Mouse (Mus musculus) liver, postnatal 0 days (tissue): ENCODE measurements around the gene Col4a2. TPM values are rescaled to one million over a fixed set of nuclear protein-coding genes. Genes with fewer than 3 reads are reported as not detected.

ENCODE experiments used
- ATAC-seq: fragments of 200-750 bp; cut with Nextera tagmentation; 2 replicates; pipeline ENCODE4 v1.8.0; 2017; ENCODE audit warnings: mild to moderate bottlenecking, moderate library complexity
- DNase-seq: peaks from one replicate; pipeline ENCODE4 v3.0.0-alpha.2; 2016
- H3K27ac ChIP-seq: fragments of 300-500 bp; sonication (generic); 2 replicates; pipeline ENCODE4 v1.5.1; 2014; ENCODE audit warnings: antibody characterized with exemption, moderate library complexity, mild to moderate bottlenecking, low read depth
- H3K27me3 ChIP-seq: fragments of 300-500 bp; sonication (generic); 2 replicates; pipeline ENCODE4 v1.6.1; 2014; ENCODE audit warnings: low read length, control low read depth, mixed read lengths; ENCODE audit not compliant: insufficient read depth
- H3K36me3 ChIP-seq: fragments of 300-500 bp; sonication (generic); replicated peaks from 2 replicates; pipeline ENCODE4 v1.6.1; 2014; ENCODE audit warnings: mild to moderate bottlenecking, control low read depth, low read length, moderate library complexity, mixed read lengths; ENCODE audit not compliant: insufficient read depth
- H3K4me1 ChIP-seq: fragments of 300-500 bp; sonication (generic); 2 replicates; pipeline ENCODE4 v1.6.1; 2014; ENCODE audit warnings: antibody characterized with exemption, mild to moderate bottlenecking, control low read depth; ENCODE audit not compliant: insufficient read depth
- H3K4me2 ChIP-seq: fragments of 300-500 bp; sonication (generic); 2 replicates; pipeline ENCODE4 v1.6.1; 2014; ENCODE audit warnings: low read depth, mild to moderate bottlenecking, low read length, moderate library complexity, mixed read lengths
- H3K4me3 ChIP-seq: fragments of 300-500 bp; sonication (generic); 2 replicates; pipeline ENCODE4 v1.5.1; 2014; ENCODE audit warnings: low read depth, low read length
- H3K9ac ChIP-seq: fragments of 300-500 bp; sonication (generic); replicated peaks from 2 replicates; pipeline ENCODE4 v1.6.1; 2014; ENCODE audit warnings: mild to moderate bottlenecking, moderate library complexity
- H3K9me3 ChIP-seq: fragments of 300-500 bp; sonication (generic); 2 replicates; pipeline ENCODE4 v1.6.1; 2016; ENCODE audit warnings: mild to moderate bottlenecking, control low read depth, low read length, mixed read lengths
- CTCF ChIP-seq: sonication (generic); IDR thresholded peaks from 2 replicates; pipeline ENCODE4 v1.5.1; 2016; ENCODE audit warnings: antibody characterized with exemption, low read depth
- EP300 ChIP-seq: IDR thresholded peaks from 2 replicates; pipeline ENCODE4 v1.6.1; 2016; ENCODE audit warnings: antibody characterized with exemption, low read depth, mild to moderate bottlenecking
- WGBS: fragments of 180-500 bp; shearing (Covaris S2); extraction: QIAGEN DNeasy Blood & Tissue Kit; methylation state at CpG from one replicate; pipeline ENCODE4 v1.1.7; 2014; ENCODE audit not compliant: insufficient replicate concordance; 5-methylcytosine and 5-hydroxymethylcytosine counted together
- polyA plus RNA-seq: library from polyadenylated mRNA; unstranded; fragments of >200 nt; fragmentation: Nextera tagmentation; extraction: Ambion mirVana; gene quantifications from 2 replicates; pipeline ENCODE4 v1.2.1, GENCODE M21; 2015

Gene Col4a2
- polyA plus RNA-seq, 1 experiment from 2014 or later = 9.7 TPM

DNA sequence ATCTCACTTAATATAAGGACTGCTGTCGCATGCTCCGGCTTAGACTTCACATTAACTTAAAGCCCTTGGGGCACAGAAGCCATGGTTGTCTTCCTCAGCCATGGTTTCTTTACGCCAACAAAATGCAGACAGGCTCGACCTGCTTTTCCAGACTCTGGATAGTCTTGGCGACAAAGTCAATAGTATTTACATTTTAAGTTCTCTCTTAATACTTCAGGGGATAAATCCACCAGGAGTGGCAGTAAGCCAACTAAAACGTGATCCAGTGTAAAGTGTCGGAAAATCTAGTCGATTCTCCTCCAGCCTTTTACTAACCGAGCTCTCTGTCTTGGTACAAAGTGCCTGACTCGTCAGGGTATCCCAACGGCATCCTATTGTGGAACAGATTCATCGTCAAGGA lies 185.7 kb downstream of the Col4a2 start:
- peak overlapping the region; percentile 91 for H3K9ac ChIP-seq
- TF ChIP-seq EP300 = no peak
- TF ChIP-seq CTCF = no peak
- no peaks in the 10 kb centered on the region for H3K9me3 ChIP-seq
- H3K36me3 ChIP-seq = peaks cover 4% of the 10 kb centered on the region
- no peak for ATAC-seq
- H3K4me1 ChIP-seq = peaks cover 18% of the 10 kb centered on the region
- no peaks in the 10 kb centered on the region for H3K27me3 ChIP-seq
- no peak for DNase-seq
- H3K4me2 ChIP-seq = peak overlapping the region; percentile 76
- no peak overlapping the region for H3K27ac ChIP-seq
- WGBS = 70% methylated on average over 12 of the region's 12 CpGs
- H3K4me3 ChIP-seq = peak overlapping the region; percentile 88

Other genes starting within 250 kb of the Col4a2 start
- 15.8 and 22.6 TPM in 2 replicates for gene Col4a1, start within 50 bp of the Col4a2 start, polyA plus RNA-seq
- 10.7 and 11.1 TPM in 2 replicates for gene Rab20, start 165.9 kb downstream of the Col4a2 start, polyA plus RNA-seq
- gene Naxd, start 184.7 kb downstream of the Col4a2 start, polyA plus RNA-seq = 46.7 and 47.1 TPM in 2 replicates
- 7.2 and 8.4 TPM in 2 replicates for gene Cars2, start 238.0 kb downstream of the Col4a2 start, polyA plus RNA-seq
- gene Ing1, start 242.8 kb downstream of the Col4a2 start, polyA plus RNA-seq = 12.6 and 14.5 TPM in 2 replicates